Mouse (Mus musculus) kidney, postnatal 14 days (tissue): ENCODE data around the gene Gm11554.
"Not testable (repeated sequence)": the region's sequence is repeated elsewhere in the genome, so short reads cannot be mapped to it uniquely, and the experiment has no call there.

Experiments used
- DNase-seq: peaks from one replicate; pipeline ENCODE4 v3.0.0; 2022; ENCODE audit warnings: mixed read lengths

Gm11554 gene

DNA sequence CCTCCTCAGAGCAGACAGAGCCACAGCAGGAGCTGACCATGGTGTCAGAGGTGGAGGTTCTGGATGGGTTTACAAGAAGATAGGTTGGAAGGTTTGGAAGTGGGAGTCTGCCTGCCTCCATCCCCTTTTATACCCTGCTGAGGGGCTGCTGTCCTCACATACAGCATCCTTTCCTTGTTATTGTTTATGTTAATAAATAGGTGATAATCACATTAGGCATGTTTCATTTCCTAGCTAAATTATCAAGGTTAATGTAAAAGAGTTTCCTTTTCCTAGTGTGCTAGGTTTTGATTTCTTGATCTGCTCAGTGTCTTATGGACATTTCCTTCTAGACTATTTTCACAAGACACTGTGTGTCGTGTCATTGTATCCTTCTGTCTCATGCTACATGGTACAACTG, at the start of gene Gm11554:
TSS of gene Gm11554 (minus strand) at position 101 of the 400 bp plus-strand sequence.
- DNase-seq, result not testable (repeated sequence)

DNA sequence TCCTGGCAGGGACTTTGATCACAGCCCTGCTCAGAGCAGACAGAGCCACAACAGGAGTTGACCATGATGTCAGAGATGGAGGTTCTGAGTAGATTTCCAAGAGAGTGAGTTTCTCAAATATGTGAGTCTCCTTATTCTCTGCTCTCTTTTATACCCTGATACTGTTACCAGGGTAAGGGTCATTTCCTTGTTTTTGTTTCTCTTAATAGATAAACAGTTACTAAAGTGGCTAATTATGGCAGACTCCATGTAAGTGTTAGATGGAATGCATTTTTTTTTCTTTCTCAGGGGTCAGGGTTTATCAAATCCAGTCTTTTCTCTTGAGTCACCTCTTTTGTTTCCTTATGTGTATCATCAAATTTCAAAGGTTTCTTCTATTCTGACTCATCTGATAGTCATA, 47.3 kb upstream of the Gm11554 start, which contains the start of gene Krtap4-16:
TSS of gene Krtap4-16 (minus strand) at position 101 of the 400 bp plus-strand sequence.
- no peak for DNase-seq

DNA sequence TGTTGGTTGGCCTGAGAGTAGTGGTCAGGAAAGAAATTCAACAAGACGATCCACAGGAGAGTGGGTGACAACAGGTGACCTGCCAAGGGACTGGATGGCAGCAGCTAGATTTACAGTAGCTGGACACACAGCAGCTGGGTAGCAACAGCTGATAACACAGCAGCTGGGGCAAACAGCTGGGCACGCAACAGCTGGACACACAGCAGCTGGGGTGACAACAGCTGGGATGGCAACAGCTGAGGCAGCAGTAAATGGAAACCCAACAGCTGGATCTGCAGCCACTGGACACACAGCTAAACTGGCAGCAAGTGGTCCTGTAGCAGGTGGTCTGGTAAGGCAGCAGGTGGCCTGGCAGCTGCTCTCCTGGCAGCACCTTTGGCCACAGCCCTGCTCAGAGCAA, 42.5 kb upstream of the Gm11554 start:
- DNase-seq, result no peak

DNA sequence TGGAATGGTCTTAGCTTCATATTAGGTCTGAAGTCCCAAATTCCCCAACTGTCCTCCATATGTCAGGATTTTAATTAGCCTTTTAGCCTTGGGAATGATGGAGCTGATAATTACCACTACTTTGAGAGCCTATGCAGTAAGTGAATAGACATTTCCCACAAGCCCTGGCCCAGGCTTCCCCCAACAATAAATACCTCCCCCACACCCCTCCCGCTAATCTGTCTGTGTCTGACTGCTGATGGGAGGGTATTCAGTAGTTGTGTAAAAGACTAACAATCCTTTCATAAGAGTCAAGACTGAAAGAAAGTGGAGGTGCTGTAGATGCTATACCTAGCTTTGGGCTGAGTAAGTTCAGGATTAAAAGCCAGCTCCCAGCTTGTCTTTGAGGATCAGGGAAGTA, 37.9 kb upstream of the Gm11554 start:
- DNase-seq, result no peak

DNA sequence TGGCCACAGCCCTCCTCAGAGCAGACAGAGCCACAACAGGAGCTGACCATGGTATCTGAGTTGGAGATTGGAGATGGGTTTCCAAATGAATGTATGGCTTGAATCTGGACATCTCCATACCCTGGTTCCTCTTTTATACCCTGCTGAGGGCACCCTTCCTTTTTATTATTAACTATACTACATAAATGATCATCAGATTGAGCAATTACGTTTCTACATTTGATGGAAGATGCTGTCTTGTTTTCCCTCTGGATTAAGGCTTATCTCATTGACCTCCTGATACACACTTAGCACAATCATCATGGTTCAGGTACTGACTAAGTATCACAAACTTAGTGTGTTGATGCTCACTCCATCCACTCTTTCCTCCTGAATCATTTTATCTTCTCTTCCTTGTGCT, 33.7 kb upstream of the Gm11554 start, which contains the start of gene 2300003K06Rik:
TSS of gene 2300003K06Rik (minus strand) at position 101 of the 400 bp plus-strand sequence.
- DNase-seq, result no peak

DNA sequence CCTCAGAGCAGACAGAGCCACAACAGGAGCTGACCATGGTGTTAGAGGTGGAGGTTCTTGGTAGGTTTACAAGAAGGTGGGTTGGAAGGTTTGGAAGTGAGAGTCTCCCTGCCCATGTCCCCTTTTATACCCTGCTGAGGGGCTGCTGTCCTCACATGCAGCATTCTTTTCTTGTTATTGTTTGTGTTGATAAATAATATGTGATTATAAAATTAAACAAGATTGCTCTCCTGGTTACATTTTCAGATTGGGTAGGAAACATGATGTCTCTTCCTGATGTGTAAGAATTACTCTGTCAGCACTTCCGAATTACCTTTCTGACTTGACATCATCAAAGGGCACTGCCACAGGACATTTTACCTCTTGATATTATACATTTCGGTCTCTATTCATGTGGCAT, 11.3 kb upstream of the Gm11554 start, which contains the start of gene Gm11564:
TSS of gene Gm11564 (minus strand) at position 101 of the 400 bp plus-strand sequence.
- DNase-seq, result not testable (repeated sequence)

DNA sequence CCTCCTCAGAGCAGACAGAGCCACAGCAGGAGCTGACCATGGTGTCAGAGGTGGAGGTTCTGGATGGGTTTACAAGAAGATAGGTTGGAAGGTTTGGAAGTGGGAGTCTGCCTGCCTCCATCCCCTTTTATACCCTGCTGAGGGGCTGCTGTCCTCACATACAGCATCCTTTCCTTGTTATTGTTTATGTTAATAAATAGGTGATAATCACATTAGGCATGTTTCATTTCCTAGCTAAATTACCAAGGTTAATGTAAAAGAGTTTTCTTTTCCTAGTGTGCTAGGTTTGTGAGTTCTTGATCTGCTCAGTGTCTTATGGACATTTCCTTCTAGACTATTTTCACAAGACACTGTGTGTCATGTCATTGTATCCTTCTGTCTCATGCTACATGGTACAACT, 5.5 kb upstream of the Gm11554 start, which contains the start of gene Krtap4-13:
TSS of gene Krtap4-13 (minus strand) at position 101 of the 400 bp plus-strand sequence.
- not testable (repeated sequence) for DNase-seq

DNA sequence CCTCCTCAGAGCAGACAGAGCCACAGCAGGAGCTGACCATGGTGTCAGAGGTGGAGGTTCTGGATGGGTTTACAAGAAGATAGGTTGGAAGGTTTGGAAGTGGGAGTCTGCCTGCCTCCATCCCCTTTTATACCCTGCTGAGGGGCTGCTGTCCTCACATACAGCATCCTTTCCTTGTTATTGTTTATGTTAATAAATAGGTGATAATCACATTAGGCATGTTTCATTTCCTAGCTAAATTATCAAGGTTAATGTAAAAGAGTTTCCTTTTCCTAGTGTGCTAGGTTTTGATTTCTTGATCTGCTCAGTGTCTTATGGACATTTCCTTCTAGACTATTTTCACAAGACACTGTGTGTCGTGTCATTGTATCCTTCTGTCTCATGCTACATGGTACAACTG, 5.4 kb downstream of the Gm11554 start, which contains the start of gene Gm11569:
TSS of gene Gm11569 (minus strand) at position 101 of the 400 bp plus-strand sequence.
- DNase-seq, result not testable (repeated sequence)

DNA sequence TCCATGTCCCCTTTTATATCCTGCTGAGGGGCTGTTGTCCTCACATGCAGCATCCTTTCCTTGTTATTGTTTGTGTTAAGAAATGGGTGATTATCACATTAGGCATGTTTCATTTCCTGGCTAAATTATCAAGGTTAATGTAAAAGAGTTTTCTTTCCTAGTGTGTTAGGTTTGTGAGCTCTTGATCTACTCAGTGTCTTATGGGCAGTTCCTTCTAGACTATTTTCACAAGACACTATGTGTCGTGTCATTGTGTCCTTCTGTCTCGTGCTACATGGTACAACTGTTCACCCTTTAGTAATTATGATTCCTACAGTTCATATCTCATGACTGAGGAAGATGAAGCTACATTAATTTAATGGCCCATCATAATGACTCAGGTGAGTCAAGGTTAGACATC, 10.9 kb downstream of the Gm11554 start, which contains the start of gene Gm11596:
TSS of gene Gm11596 (minus strand) at position 101 of the 400 bp plus-strand sequence.
- DNase-seq, result no peak

DNA sequence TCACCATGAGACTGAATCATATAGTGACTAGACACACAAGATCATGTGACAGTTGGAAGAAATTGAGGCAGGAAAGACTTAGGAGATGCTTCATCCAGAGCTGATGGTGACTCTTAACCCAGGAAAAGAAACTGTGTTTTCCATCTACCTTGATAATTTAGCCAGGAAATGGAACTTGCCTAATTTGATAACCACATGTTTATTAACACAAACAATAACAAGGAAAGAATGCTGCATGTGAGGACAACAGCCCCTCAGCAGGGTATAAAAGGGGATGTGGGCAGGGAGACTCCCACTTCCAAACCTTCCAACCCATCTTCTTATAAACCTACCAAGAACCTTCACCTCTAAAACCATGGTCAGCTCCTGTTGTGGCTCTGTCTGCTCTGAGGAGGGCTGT, 19.3 kb downstream of the Gm11554 start, which contains the start of gene Krtap4-9:
TSS of gene Krtap4-9 (plus strand) at position 301 of the 400 bp plus-strand sequence.
- not testable (repeated sequence) for DNase-seq

DNA sequence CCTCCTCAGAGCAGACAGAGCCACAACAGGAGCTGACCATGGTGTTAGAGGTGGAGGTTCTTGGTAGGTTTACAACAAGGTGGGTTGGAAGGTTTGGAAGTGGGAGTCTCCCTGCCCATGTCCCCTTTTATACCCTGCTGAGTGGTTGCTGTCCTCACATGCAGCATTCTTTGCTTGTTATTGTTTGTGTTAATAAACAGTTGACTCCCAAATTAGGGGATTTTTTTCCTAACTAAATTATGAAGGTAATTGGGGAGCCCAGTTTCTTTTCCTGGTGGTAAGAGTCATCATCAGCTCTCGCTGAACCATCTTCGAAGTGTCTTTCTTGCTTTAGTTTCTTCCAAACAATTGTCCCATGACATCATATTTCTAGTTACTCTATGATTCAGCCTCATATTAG, 23.6 kb downstream of the Gm11554 start, which contains the start of gene Krtap4-8:
TSS of gene Krtap4-8 (minus strand) at position 101 of the 400 bp plus-strand sequence.
- no peak for DNase-seq

DNA sequence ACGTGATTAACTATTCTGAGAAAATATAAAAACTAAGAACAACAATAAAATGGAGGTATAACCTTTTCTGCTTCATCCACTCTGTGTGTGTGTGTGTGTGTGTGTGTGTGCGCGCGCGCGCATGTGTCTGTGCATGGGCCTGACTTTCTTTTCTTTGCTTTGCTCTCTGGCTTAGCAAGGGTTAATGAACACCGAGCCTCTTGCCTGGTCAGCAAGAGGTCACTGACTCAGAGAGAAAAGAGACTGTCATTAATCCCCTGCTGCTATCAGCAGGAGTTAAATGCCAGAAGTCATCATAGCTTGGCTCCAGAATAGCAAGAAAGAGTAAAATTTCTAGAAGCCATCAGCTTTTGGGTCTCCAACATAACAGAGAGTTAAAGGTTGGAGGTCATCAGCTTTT, 25.8 kb downstream of the Gm11554 start:
- no peak for DNase-seq

DNA sequence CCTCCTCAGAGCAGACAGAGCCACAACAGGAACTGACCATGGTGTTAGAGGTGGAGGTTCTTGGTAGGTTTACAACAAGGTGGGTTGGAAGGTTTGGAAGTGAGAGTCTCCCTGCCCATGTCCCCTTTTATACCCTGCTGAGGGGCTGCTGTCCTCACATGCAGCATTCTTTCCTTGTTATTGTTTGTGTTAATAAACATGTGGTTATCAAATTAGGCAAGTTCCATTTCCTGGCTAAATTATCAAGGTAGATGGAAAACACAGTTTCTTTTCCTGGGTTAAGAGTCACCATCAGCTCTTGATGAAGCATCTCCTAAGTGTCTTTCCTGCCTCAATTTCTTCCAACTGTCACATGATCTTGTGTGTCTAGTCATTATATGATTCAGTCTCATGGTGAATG, 31.4 kb downstream of the Gm11554 start, which contains the start of gene Gm11595:
TSS of gene Gm11595 (minus strand) at position 101 of the 400 bp plus-strand sequence.
- DNase-seq, result not testable (repeated sequence)

DNA sequence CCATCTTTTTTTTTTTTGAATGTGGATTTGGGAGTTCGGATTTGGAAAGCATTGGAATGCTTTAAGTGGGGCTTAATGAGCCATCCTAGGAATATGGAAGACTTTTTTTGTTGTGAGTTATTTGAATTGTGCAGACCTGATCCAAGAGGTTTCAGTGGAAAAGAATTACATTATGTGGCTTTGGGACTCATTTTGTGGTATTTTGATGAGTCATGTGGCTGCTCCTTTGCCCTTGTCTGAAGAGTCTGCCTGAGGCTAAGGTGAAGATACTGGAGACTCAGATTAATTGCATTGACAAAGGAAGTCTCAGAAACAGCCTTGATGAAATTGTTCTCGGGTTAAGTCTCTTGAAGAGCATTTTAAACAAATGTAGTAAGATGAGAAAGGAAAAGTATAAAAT, 35.8 kb downstream of the Gm11554 start:
- no peak for DNase-seq

DNA sequence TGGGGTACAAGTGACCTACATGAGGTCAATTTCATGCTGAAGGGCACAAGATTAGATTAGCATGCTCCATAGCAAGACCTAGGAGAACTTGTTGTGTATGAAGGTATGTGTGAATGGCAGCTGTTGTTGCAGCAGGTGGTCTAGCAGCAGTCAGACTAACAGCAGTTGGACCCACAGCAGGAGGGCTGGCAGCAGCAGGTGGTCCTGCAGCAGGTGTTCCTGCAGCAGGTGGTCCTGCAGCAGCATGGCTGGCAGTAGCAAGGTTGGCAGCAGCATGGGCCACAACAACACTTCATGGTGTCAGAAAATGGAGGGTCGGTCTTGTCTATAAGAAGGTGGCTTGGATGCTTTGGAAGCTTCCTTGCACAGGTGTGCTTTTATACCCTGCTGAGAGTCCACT, 45.4 kb downstream of the Gm11554 start:
- DNase-seq, result no peak
